Mouse (Mus musculus): Measurements from ENCODE around the gene Nptx1.

Gene Nptx1

DNA sequence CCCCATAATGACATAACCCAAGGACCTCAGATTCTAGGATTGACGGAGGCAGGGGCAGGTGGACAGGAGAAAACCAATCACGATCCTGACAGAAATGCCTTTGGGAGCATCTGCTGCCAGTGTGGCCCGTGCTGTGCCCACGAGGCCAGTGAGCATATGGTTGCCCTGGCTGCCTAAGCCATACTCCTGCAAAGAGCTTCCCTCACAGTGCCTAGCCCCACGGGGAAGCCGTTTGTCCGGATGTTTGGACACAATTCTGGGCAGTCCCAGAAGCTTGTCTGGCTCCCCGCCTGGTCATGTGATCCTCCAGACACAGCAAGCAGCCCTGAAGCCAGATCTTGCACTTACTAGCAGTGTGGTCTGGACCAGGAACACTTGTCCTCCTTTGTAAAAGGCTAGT, 24.8 kb downstream of the Nptx1 start:
- DNase-seq (ENCODE audit: low spot score): no peak

DNA sequence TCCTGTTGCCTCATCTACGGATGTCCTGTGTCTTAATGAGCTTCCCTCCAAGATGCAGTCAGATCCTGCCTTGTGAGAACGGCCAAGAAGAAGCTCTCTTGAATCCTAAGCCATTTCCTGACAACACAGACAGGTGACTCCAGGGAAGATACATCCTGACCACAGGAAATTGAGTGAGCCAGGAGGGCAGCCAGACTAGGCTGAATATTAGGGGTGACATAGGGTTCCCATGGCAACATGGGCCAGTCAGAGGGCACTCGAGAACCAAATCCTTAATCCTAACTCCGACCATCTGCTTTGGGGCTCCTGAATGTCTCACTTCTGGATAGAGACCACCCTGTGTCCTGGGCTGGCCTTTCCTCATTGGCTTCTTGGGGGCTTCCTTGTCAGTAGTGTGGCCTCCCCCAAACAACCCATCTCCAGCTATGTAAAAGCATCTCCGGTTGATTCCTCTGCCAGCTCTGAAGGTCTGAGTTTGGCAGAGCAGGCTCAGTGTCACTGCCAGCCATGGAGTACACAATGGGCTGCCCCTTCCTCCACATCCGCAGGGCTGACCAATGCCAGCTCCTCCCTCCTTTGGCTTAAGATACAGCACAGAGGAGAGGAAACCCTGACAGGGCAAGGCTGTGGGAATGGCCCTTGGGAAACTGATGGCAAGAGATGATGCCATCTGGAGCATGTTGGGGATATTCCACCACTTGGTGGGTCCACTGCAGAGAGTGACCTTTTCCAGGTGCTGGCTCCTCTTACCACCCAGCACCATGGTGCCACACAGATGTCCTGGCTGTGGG, 25.4 kb downstream of the Nptx1 start:
- DNase-seq (ENCODE audit: low spot score): no peak

DNA sequence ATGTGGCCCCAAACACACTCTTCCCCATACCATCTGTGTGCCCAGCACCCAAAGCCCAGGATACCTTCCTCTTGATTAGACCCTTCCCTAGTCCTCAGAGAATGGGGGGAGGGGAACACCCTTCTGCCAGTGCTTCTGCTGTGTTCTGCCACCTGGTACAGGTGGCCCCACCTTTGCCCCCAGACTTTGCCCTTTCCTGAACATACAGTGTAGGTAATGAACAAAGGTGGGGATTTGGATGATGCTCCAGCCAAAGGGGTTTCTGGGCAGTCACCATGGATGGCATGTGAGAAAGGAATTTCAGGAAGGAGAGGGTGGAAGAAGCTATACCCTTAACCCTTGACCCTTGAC, 26.9 kb downstream of the Nptx1 start:
- DNase-seq (ENCODE audit: low spot score): no peak

DNA sequence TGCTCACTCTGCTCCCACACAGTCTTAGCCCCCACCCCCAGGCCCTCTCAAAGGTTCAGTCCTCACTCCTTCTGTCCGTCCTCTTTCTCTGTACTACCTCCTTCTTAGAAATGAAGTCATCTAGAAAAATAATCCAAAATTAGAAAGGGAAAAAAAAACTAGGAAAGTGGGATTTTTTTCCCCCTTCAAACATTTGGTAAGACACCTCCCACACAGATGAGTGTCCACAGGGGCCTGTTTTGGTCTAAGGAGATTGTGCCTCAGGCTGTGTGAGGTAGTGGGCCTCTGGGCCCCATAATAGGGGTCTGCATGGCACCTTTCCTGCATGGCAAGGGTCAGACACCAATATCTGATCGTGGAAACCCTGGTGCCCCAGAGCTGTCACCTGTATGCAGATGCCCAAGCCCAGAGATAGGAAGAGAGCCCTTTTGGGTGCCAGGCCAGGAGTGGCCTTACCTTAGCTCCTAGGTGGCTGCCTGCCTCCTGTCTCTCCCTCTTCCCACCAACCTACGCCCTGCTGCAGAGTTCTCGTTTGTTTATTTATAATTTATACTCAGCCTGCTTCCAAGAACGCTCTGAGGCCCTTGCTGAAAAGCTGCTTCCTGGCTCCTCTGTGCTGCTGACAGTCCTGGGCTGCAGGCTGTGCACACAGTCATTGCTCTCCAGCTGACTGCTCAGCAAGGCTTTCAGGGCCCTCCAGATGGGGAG, 27.4 kb downstream of the Nptx1 start:
- DNase-seq (ENCODE audit: low spot score): no peak

DNA sequence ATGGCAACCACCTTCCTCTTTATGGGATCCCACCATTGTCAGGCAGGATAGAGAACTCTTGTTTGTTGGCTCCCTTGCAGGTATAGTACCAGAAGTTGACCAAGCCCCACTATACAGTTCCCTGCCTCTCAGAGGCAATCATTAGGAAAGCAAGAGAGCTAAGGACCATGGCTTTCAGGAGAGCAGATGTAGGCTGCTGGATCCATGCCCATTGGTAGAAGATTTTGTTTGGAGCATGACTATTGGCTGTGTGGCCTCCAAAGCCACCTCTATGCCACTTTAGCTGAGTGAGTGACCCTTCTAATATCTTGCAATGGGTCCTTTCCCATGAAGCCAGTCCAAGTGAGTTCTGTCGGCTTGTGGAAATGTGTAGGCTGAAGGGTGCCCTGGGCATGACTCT, 28.2 kb downstream of the Nptx1 start:
- no peak for DNase-seq (ENCODE audit: low spot score)

DNA sequence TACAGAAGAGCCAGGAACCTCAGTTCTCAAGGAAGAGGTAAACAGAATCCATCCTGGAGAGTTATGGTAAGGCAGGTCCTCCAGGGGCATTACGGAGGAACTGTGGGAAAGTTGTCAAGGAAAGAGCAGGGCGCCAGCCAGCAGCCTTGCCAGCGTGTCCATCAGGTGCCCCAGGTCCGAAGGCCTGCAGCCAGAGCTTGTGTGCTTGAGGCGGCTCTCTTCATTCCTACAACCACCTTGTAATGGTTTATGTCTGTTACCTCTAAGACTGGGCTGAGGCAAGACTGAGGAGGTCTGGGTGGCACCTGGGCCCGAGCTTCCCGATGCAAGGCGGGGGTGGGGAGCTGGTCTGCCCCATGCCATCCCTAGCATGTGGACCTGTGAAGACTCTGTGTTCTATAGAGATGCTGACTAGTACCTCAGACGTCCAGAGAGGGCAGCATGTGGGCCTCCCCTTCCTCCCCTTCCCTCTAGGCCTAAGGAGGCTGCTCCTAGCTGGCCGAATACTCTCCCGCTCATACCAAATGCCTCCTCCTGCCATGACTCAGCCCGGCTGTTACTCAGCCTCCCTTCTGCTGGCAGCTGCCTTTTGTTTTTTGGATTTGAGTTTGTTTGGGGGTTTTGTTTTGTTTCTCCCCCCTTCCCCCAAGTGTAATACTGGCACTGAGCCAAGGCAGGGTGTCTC, 30.7 kb downstream of the Nptx1 start:
- no peak for DNase-seq (ENCODE audit: low spot score)

DNA sequence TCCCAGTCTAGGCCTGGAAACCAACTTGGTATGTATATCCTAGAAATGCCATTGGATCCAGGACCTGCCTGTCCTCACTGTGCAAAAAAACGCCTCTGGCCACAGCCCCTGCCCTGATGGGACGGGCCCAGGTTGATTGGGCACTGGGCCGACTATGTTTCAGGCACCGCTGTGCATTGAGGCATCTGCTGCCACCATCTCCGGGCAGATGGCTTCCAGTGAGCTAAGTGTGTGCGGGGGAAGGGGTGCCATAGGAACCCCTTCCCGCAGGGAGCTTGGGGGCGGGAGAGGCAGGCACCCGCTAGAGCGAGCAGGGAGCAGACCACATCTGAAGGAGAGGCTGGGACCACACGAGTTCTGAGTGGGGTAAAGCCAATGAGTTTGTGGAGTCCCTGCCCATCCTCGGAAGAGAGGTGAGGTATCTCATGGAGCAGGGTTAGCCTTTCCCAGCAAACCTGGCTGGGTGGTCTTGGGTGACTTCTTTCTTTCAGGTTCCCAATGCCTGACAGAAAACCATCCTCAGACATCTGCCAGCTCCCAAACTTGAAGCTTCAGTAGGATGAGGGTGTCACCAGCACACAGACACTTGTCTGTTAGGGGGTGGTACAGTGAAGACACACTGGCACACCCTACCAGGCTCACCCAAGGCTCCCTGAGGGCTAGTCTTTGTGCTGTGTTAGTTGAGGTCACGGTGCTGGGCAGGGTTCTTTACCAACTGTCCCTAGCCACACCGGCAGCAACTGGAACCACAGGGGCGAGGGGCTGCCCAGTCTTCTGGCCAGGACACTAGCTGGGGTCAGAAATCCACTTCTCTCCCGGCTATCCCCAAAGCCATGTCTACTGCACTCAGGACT, 31.5 kb downstream of the Nptx1 start:
- no peak for DNase-seq (ENCODE audit: low spot score)

DNA sequence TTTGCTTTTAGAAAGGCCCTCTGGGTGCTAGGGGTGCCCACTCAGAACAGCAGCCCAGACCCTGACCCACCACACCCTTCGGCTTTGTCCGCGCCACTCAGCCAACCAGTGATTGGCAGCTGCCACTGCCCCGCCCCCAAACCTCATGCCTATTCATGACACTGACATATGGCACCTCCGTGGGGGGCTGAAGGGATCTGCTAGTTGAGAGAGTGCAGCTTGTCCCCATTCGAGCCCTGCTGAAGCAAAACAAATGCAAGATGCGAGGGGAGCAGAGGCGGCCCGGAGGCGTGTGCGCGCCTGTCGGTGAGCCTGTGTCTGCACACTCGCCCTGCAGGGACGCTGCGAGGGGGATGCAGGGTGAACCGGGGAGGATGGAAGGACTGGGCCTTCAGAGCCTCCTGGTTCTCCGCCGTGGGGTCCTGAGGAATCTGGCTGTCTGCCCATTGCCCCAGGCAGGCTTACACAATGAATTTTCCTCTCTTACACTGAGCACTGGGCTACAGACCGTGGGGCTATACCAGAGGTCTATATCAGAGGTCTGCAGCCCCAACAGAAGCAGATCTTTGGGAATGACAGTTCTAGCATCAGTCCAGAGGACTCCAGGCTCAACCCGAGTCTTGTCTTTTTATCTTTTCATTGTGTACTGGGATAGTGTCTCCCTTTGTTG, 32.5 kb downstream of the Nptx1 start:
- no peak for DNase-seq (ENCODE audit: low spot score)

DNA sequence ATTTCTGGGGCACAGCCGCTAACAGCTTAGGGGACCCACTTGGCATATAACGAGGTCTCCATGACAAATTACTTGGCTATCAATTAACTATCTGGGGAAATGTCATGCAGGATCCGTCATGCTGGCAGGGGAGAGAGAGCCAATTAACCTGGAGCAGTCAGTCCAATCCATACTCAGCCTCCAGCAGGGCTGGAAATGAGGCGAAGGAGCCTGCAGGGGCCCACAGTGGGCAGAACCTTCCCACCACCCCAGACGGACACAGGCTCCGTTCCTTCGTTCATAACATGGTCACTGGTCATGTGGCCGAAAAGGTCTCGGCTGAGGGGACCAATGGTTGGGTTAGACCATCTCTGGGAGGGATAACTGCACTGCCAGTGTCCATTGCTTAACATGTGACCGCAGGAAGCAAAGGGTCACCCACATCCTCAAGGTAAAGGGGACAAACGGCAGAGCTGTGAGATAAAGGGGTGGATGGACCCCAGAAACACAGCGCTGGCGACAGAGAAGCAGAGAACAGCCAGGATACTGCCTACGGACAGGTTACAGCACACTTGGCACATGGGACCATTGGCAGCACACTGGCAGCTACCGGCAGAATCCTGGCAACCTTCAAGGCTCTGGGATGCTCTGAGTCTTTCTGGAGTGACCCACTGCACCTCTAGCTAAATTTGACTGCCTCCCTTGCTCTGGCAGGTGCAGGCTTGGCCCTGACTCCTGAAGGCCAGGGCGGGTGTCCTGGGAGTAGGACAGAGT, 33.3 kb downstream of the Nptx1 start:
- DNase-seq (ENCODE audit: low spot score): no peak

DNA sequence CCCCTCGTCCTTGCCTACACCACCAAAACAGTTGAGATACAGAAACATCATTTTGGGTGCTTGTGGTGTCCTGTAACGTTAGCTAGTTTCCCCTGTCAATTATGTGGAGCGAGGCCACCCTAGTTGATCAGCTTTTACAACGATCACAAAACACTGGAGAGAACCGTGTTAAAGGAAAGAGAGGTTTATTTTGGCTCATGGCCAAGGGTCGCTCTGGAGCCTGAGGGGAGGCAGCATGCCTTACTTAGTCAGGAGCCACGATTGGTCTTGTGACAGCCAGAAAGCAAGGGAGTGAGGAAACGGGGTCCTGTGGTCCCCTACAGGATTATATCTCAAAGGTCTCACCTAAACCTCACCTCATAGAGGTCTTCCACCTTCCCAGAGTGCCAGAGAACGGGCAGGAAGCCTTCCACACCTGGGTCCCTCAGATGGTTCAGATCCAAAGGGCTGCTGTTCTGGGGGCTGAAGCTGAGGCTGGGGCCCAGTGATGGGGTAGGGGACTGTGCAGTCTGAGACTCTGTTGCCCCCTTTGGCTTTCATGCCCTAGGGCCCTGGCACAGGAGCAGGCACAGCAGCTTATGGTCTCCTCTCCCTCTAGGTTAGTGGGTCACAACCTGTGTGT, 34.4 kb downstream of the Nptx1 start:
- DNase-seq (ENCODE audit: low spot score): no peak

DNA sequence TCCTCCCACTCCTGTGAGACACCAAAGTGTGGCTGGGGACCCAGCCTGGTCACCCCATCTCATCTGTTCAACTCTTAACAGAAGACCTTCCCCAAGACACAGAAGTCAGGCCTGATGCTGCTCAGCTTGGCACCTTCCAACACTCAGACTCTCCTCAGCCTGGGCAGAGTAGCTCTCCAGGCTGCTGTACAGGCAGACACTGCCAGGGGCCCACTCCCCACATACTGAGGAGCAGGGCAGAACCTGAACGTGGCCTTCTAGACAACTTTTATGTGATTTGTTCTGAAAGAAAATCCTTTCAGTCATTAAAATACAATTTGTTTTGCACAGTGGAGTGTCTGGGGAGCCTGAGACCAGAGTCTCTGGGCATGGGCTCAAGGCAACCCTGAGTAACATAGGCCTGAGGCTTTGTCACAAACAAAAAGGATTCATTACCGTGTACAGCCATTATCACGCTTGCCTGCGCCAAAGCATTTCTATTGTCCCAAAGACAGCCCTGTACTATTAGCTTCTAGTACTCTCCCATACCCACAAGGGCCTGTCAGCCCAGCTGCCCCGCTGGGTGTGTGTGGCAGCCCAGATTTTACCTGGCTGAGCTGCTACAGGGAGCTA, 38.3 kb downstream of the Nptx1 start:
- no peak for DNase-seq (ENCODE audit: low spot score)

DNA sequence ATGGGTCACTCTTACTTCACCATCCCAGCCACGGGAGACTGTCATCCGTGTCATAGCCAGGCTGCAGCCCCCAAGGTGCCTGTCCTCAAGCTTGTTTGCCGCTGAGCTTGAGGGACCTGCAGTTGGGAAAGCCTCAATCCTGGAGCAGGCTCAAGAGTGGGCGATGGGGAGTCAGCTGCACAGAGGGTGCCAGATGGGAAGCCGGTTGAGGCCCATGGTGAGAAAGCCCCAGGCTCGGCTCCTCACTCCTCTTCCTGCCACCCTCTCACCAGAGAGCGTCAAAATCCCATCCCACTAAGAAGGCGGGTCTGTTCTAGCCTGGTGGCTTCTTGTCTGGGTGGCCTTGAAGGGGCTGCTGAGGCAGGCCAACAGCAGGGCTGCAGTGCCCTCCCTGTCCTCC, 39.8 kb downstream of the Nptx1 start:
- DNase-seq (ENCODE audit: low spot score): no peak

DNA sequence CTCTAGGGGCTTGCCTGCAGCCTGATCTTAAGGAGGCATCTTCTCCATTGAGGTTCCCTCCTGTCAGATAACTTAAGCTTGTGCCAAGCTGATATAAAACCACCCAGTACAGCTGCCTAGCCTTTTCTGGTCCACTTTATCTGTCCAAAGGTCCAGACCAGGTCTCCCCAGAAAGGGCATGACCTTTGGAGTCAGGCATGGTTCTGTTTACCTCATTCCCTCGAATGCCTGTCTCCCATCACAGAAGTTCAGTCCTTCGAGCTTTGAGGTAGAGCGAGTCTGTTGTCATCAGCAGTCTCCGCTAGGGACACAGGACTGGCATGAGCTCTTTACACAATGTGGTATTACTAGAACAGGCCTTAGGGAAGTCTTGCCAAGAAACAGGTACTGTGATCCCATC, 41.2 kb downstream of the Nptx1 start:
- no peak for DNase-seq (ENCODE audit: low spot score)

DNA sequence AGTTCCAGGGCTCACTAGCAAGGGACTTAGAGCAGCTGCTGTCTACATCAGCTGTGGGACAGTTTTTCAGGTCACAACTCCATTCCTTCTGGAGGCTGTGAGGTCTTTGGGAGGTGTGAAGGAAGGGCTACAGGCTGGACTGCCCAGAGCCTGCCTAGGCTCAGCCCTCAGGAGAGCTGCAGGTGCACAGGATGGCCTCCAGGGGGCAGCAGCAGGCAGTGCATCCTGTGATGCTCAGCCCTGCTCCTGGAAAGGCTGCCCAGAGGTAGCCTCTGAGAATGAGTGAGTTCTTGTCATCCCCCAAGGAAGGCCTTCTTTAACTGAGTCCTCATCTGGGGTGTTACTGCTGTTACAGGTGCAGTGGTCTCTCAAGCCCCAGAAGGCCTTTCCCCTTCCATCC, 43.9 kb downstream of the Nptx1 start:
- peak; percentile 47 for DNase-seq (ENCODE audit: low spot score)

DNA sequence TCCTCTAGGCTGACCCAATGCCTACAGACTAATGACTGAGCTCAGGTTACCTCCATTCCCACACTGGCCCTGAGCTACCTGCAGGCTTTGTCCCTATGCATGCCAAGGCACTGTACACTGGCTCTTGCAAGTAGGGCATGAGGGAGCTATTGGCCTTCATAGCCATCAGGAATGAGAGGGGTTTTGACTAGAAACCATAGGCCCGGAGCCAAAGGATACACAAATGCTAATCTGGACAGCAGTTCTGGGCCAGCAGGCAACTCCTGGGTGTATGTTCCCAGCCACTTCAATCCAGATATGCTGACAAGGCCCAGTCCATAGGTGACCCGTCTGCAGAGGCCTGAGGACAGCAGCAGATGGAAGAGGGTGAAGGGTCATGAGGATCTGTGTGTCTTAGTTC, 47.5 kb downstream of the Nptx1 start:
- DNase-seq (ENCODE audit: low spot score): no peak

DNA sequence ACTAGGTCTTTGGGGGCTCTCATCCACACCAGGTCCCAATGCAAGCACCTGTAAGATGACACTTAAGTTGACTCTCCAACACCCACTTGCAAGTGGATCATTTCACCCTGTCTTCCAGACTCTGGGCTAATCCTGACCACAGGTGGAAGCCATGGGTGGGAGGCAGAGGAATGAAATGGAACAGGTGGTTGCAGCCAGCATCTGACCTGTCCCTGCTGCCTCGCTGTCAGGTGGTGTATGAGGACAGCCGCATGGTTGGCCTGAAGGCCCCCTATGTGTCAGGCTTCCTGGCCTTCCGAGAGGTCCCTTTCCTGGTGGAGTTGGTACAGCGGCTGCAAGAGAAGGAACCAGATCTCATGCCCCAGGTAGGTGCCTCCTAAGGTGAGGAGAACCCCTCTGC, 48.3 kb downstream of the Nptx1 start:
- DNase-seq (ENCODE audit: low spot score): no peak

DNA sequence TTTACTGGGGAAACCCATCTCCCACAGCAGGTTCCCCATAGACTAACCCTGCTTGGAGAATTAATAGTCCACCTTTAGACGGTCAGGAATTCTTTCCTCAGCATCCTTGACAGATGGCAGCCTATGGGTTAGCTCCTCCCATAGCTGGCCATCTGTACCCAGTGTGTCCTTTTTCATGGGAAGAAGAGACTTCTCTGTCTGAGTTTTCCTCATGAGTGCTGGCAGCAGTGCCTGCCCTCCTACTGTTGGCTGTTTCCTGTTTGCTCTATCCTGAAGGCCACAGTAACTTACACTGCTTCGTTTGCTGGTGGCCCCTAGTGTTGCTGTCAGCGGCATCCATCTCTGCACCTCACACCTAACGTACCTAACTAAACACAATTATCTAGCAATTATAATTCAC, 50.1 kb downstream of the Nptx1 start:
- DNase-seq (ENCODE audit: low spot score): no peak

DNA sequence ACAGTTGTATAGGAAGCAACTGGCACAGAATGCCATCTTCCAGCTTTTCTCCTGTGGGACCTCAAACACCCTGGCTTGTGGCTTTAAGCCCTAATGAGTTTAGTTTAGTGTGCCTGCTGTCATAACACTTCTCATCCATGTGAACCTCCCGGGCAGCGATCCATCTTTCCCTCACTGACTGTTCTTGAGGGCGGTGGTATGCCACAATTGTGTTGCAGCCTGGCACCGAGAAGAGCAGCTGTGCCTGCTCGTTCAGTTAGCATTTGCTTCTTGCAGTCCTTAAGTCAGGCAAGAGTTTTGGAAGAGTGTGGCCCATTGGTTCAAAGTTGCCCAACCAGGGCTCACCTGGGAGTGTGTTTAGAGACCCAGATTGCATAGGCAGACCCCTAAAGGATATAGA, 51.4 kb downstream of the Nptx1 start:
- DNase-seq (ENCODE audit: low spot score): no peak

DNA sequence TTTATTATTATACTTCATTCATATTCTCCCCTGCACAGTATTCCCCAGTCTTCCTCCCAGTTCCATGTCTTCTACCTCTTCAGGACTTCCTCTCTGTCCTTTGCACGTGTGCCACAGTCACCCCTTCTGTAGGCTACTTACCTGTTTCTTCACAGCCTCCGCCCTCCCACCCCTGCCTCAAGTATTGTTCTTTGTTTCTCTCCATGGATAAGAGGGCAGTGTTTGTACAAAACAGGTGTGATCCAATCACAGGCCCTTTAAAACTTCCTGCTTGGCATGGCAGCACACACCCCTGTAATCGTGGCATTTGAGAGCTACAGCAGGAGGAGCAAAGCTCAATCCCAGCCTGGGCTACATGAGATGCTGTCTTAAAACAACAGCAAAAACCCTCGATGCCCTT, 54.0 kb downstream of the Nptx1 start:
- DNase-seq (ENCODE audit: low spot score): no peak

DNA sequence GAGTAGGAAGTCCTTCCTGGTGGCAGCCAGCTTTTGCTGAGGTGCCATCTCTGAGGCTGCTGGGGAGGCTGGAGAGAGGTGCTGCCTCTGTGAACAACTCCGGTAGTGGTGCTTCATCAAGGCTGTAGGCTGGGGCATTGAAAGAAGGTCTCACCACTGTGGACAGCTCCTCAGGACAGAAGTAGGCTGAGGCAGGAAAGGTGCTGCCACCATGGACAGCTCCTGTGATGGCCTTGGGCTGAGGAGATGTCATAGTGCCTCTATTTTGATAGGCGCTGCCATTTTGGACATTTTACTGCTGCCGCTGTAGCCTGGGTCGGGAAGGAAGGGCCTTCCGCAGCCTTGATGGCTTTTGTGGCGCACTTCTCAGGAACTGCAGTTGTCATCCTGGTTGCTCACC, 54.7 kb downstream of the Nptx1 start:
- peak; percentile 32 for DNase-seq (ENCODE audit: low spot score)
